Mouse (Mus musculus): Measurements from ENCODE around the gene Cyp39a1. TPM values are rescaled to one million over a fixed set of nuclear protein-coding genes. Genes with fewer than 3 reads are reported as not detected.

Gene Cyp39a1
- polyA plus RNA-seq, 1 experiment from 2014 or later = 17.7 TPM

GRCm38 (mm10) chr17:43754687-43755086, 87.5 kb downstream of the Cyp39a1 start:
- H3K27ac ChIP-seq (ENCODE audit: low read length) = no peak overlapping the region
- no peak overlapping the region for H3K4me2 ChIP-seq (replicated peaks; ENCODE audit: low read depth, low read length)
- 62% methylated on average over 5 of the region's 5 CpGs for WGBS
- no peak overlapping the region for H3K9ac ChIP-seq (replicated peaks; ENCODE audit: low read depth, low read length)
- no peaks in the 10 kb centered on the region for H3K27me3 ChIP-seq (ENCODE audit: control insufficient read depth, insufficient read depth, low read length)
- H3K36me3 ChIP-seq (ENCODE audit: control insufficient read depth, insufficient read depth, low read length) = no peaks in the 10 kb centered on the region
- peaks cover 11% of the 10 kb centered on the region; the same call in 1 of the 2 replicates for H3K4me1 ChIP-seq (ENCODE audit: control insufficient read depth, insufficient read depth, low read length)
- H3K9me3 ChIP-seq (ENCODE audit: control insufficient read depth, low read depth, low read length) = no peaks in the 10 kb centered on the region
- no peak for ATAC-seq (ENCODE audit: insufficient number of reproducible peaks, insufficient read depth, low FRiP score, low read depth)
- H3K4me3 ChIP-seq (ENCODE audit: low read depth, low read length) = no peak overlapping the region

GRCm38 (mm10) chr17:43758607-43759259, 91.5 kb downstream of the Cyp39a1 start:
- H3K27ac ChIP-seq (ENCODE audit: low read length) = no peak overlapping the region
- peak; percentile 72; the same call in 1 of the 2 replicates for ATAC-seq (ENCODE audit: insufficient number of reproducible peaks, insufficient read depth, low FRiP score, low read depth)
- peaks cover 8% of the 10 kb centered on the region; the same call in 1 of the 2 replicates for H3K4me1 ChIP-seq (ENCODE audit: control insufficient read depth, insufficient read depth, low read length)
- no peak overlapping the region for H3K4me3 ChIP-seq (ENCODE audit: low read depth, low read length)
- H3K9me3 ChIP-seq (ENCODE audit: control insufficient read depth, low read depth, low read length) = no peaks in the 10 kb centered on the region
- WGBS = 23% methylated on average over 15 of the region's 15 CpGs
- H3K36me3 ChIP-seq (ENCODE audit: control insufficient read depth, insufficient read depth, low read length) = no peaks in the 10 kb centered on the region
- peak overlapping the region; percentile 17; the same call in 1 of the 2 replicates for H3K4me2 ChIP-seq (replicated peaks; ENCODE audit: low read depth, low read length)
- no peaks in the 10 kb centered on the region for H3K27me3 ChIP-seq (ENCODE audit: control insufficient read depth, insufficient read depth, low read length)
- no peak overlapping the region for H3K9ac ChIP-seq (replicated peaks; ENCODE audit: low read depth, low read length)

- no peak overlapping the region for H3K4me2 ChIP-seq (replicated peaks; ENCODE audit: low read depth, low read length)
- H3K4me3 ChIP-seq (ENCODE audit: low read depth, low read length) = no peak overlapping the region
- H3K36me3 ChIP-seq (ENCODE audit: control insufficient read depth, insufficient read depth, low read length) = no peaks in the 10 kb centered on the region
- H3K9me3 ChIP-seq (ENCODE audit: control insufficient read depth, low read depth, low read length) = no peaks in the 10 kb centered on the region
- ATAC-seq (ENCODE audit: insufficient number of reproducible peaks, insufficient read depth, low FRiP score, low read depth) = no peak
- H3K9ac ChIP-seq (replicated peaks; ENCODE audit: low read depth, low read length) = no peak overlapping the region
- H3K27ac ChIP-seq (ENCODE audit: low read length) = no peak overlapping the region
- no peaks in the 10 kb centered on the region for H3K4me1 ChIP-seq (ENCODE audit: control insufficient read depth, insufficient read depth, low read length)
- 61% methylated on average over 4 of the region's 4 CpGs for WGBS
- no peaks in the 10 kb centered on the region for H3K27me3 ChIP-seq (ENCODE audit: control insufficient read depth, insufficient read depth, low read length)
Observed at GRCm38 (mm10) chr17:43784531-43784930, 117.3 kb downstream of the Cyp39a1 start.

- Histone ChIP-seq H3K9ac (replicated peaks; ENCODE audit: low read depth, low read length) (no peak overlapping the region), H3K36me3 (ENCODE audit: control insufficient read depth, insufficient read depth, low read length) (no peaks in the 10 kb centered on the region), H3K4me2 (replicated peaks; ENCODE audit: low read depth, low read length) (no peak overlapping the region), H3K4me1 (ENCODE audit: control insufficient read depth, insufficient read depth, low read length) (no peaks in the 10 kb centered on the region), H3K4me3 (ENCODE audit: low read depth, low read length) (no peak overlapping the region), H3K27ac (ENCODE audit: low read length) (no peak overlapping the region), H3K27me3 (ENCODE audit: control insufficient read depth, insufficient read depth, low read length) (no peaks in the 10 kb centered on the region), H3K9me3 (ENCODE audit: control insufficient read depth, low read depth, low read length) (no peaks in the 10 kb centered on the region)
- ATAC-seq (ENCODE audit: insufficient number of reproducible peaks, insufficient read depth, low FRiP score, low read depth) = no peak
- WGBS = 91% methylated on average over 5 of the region's 5 CpGs
Observed at GRCm38 (mm10) chr17:43788222-43788621, 121.0 kb downstream of the Cyp39a1 start.

GRCm38 (mm10) chr17:43789376-43789775, 122.2 kb downstream of the Cyp39a1 start:
- H3K9me3 ChIP-seq (ENCODE audit: control insufficient read depth, low read depth, low read length) = no peaks in the 10 kb centered on the region
- no peak overlapping the region for H3K9ac ChIP-seq (replicated peaks; ENCODE audit: low read depth, low read length)
- no peaks in the 10 kb centered on the region for H3K36me3 ChIP-seq (ENCODE audit: control insufficient read depth, insufficient read depth, low read length)
- no peaks in the 10 kb centered on the region for H3K4me1 ChIP-seq (ENCODE audit: control insufficient read depth, insufficient read depth, low read length)
- H3K4me3 ChIP-seq (ENCODE audit: low read depth, low read length) = no peak overlapping the region
- ATAC-seq (ENCODE audit: insufficient number of reproducible peaks, insufficient read depth, low FRiP score, low read depth) = no peak
- no peaks in the 10 kb centered on the region for H3K27me3 ChIP-seq (ENCODE audit: control insufficient read depth, insufficient read depth, low read length)
- H3K27ac ChIP-seq (ENCODE audit: low read length) = no peak overlapping the region
- H3K4me2 ChIP-seq (replicated peaks; ENCODE audit: low read depth, low read length) = no peak overlapping the region

GRCm38 (mm10) chr17:43791751-43792150, 124.5 kb downstream of the Cyp39a1 start:
- no peak for ATAC-seq (ENCODE audit: insufficient number of reproducible peaks, insufficient read depth, low FRiP score, low read depth)
- Histone ChIP-seq H3K4me3 (ENCODE audit: low read depth, low read length) (no peak overlapping the region), H3K36me3 (ENCODE audit: control insufficient read depth, insufficient read depth, low read length) (no peaks in the 10 kb centered on the region), H3K9ac (replicated peaks; ENCODE audit: low read depth, low read length) (no peak overlapping the region), H3K9me3 (ENCODE audit: control insufficient read depth, low read depth, low read length) (no peaks in the 10 kb centered on the region), H3K27me3 (ENCODE audit: control insufficient read depth, insufficient read depth, low read length) (no peaks in the 10 kb centered on the region), H3K4me2 (replicated peaks; ENCODE audit: low read depth, low read length) (no peak overlapping the region), H3K27ac (ENCODE audit: low read length) (no peak overlapping the region), H3K4me1 (ENCODE audit: control insufficient read depth, insufficient read depth, low read length) (no peaks in the 10 kb centered on the region)
- WGBS = 85% methylated on average over 3 of the region's 3 CpGs

GRCm38 (mm10) chr17:43794731-43795280, 127.6 kb downstream of the Cyp39a1 start:
- H3K4me2 ChIP-seq (replicated peaks; ENCODE audit: low read depth, low read length) = no peak overlapping the region
- ATAC-seq (ENCODE audit: insufficient number of reproducible peaks, insufficient read depth, low FRiP score, low read depth) = no peak
- H3K27ac ChIP-seq (ENCODE audit: low read length) = no peak overlapping the region
- no peaks in the 10 kb centered on the region for H3K9me3 ChIP-seq (ENCODE audit: control insufficient read depth, low read depth, low read length)
- H3K27me3 ChIP-seq (ENCODE audit: control insufficient read depth, insufficient read depth, low read length) = no peaks in the 10 kb centered on the region
- H3K4me1 ChIP-seq (ENCODE audit: control insufficient read depth, insufficient read depth, low read length) = no peaks in the 10 kb centered on the region
- H3K36me3 ChIP-seq (ENCODE audit: control insufficient read depth, insufficient read depth, low read length) = no peaks in the 10 kb centered on the region
- H3K9ac ChIP-seq (replicated peaks; ENCODE audit: low read depth, low read length) = no peak overlapping the region
- no peak overlapping the region for H3K4me3 ChIP-seq (ENCODE audit: low read depth, low read length)
- 79% methylated on average over 1 of the region's 1 CpGs for WGBS
